Mouse (Mus musculus): ENCODE data around the gene Stk32c.

- no peak for TF ChIP-seq CTCF (IDR thresholded peaks at IDR 0.05; ENCODE audit: low read depth)
- TF ChIP-seq EP300 (IDR thresholded peaks at IDR 0.05; ENCODE audit: low read depth): no peak
Observed at GRCm38 (mm10) chr7:139251881-139252301, 38.8 kb upstream of the Stk32c start.
